Mouse (Mus musculus) liver, embryonic 13.5 days (tissue): ENCODE measurements at regions not wholly inside any gene's neighbourhood (a gene's known extent, or its start where the extent isn't known, plus 50 kb on each side); places are given as distances from the start of the nearest gene placed in this dataset.

ENCODE experiments used
- ATAC-seq: fragments of 200-750 bp; cut with Nextera tagmentation; 2 replicates; pipeline ENCODE4 v1.8.0; 2017; ENCODE audit warnings: low read depth, mild to moderate bottlenecking, moderate number of reproducible peaks, moderate library complexity
- DNase-seq: peaks from one replicate; pipeline ENCODE4 v3.0.0; 2022
- H3K27ac ChIP-seq: fragments of 300-500 bp; sonication (generic); 2 replicates; pipeline ENCODE4 v1.5.1; 2015; ENCODE audit warnings: moderate library complexity, mild to moderate bottlenecking, inconsistent platforms
- H3K27me3 ChIP-seq: fragments of 300-500 bp; sonication (generic); 2 replicates; pipeline ENCODE4 v1.6.1; 2015; ENCODE audit warnings: mild to moderate bottlenecking, inconsistent platforms
- H3K36me3 ChIP-seq: fragments of 300-500 bp; sonication (generic); 2 replicates; pipeline ENCODE4 v1.6.1; 2015; ENCODE audit warnings: mild to moderate bottlenecking, inconsistent platforms
- H3K4me1 ChIP-seq: fragments of 300-500 bp; sonication (generic); replicated peaks from 2 replicates; pipeline ENCODE4 v1.6.1; 2015; ENCODE audit warnings: inconsistent platforms
- H3K4me2 ChIP-seq: fragments of 300-500 bp; sonication (generic); 2 replicates; pipeline ENCODE4 v1.6.1; 2015; ENCODE audit warnings: inconsistent platforms, mild to moderate bottlenecking, moderate library complexity
- H3K4me3 ChIP-seq: fragments of 300-500 bp; sonication (generic); replicated peaks from 2 replicates; pipeline ENCODE4 v1.5.1; 2015; ENCODE audit warnings: mild to moderate bottlenecking, inconsistent platforms
- H3K9ac ChIP-seq: fragments of 300-500 bp; sonication (generic); 2 replicates; pipeline ENCODE4 v1.6.1; 2015; ENCODE audit warnings: mild to moderate bottlenecking, inconsistent platforms
- H3K9me3 ChIP-seq: fragments of 300-500 bp; sonication (generic); replicated peaks from 2 replicates; pipeline ENCODE4 v1.6.1; 2016; ENCODE audit warnings: inconsistent platforms
- WGBS: fragments of 180-500 bp; shearing (Covaris S2); methylation state at CpG from one replicate; pipeline ENCODE4 v1.1.7; 2015; ENCODE audit not compliant: insufficient replicate concordance; 5-methylcytosine and 5-hydroxymethylcytosine counted together

- Histone ChIP-seq H3K9ac (no peak overlapping the region), H3K27me3 (peaks cover 2% of the 10 kb centered on the region; the same call in 1 of the 2 replicates), H3K27ac (no peak overlapping the region), H3K4me2 (no peak overlapping the region), H3K9me3 (no peaks in the 10 kb centered on the region), H3K4me1 (no peaks in the 10 kb centered on the region), H3K36me3 (no peaks in the 10 kb centered on the region), H3K4me3 (no peak overlapping the region)
- no peak for ATAC-seq
- DNase-seq, result no peak
Observed at GRCm38 (mm10) chr12:46393769-46394168, 425.0 kb downstream of the Nova1 start.

GRCm38 (mm10) chr12:46378914-46379313 lies 439.8 kb downstream of the Nova1 start:
- Histone ChIP-seq H3K27ac (no peak overlapping the region), H3K9ac (no peak overlapping the region), H3K36me3 (no peaks in the 10 kb centered on the region), H3K9me3 (no peaks in the 10 kb centered on the region), H3K4me3 (no peak overlapping the region), H3K27me3 (no peaks in the 10 kb centered on the region), H3K4me2 (no peak overlapping the region), H3K4me1 (no peaks in the 10 kb centered on the region)
- DNase-seq (no peak), ATAC-seq (no peak)

- no peaks in the 10 kb centered on the region for H3K4me1 ChIP-seq
- H3K4me2 ChIP-seq, result no peak overlapping the region
- ATAC-seq (no peak), DNase-seq (no peak)
- no peaks in the 10 kb centered on the region for H3K36me3 ChIP-seq
- H3K9ac ChIP-seq, result no peak overlapping the region
- H3K9me3 ChIP-seq, result no peaks in the 10 kb centered on the region
- WGBS, result 58% methylated on average over 3 of the region's 3 CpGs
- no peaks in the 10 kb centered on the region for H3K27me3 ChIP-seq
- no peak overlapping the region for H3K4me3 ChIP-seq
- no peak overlapping the region for H3K27ac ChIP-seq
Observed at GRCm38 (mm10) chr12:46371747-46372146, 447.0 kb downstream of the Nova1 start.

- H3K9ac ChIP-seq, result no peak overlapping the region
- H3K36me3 ChIP-seq, result no peaks in the 10 kb centered on the region
- no peak for DNase-seq
- H3K4me2 ChIP-seq, result no peak overlapping the region
- H3K4me3 ChIP-seq, result no peak overlapping the region
- no peaks in the 10 kb centered on the region for H3K4me1 ChIP-seq
- H3K9me3 ChIP-seq, result no peaks in the 10 kb centered on the region
- no peak overlapping the region for H3K27ac ChIP-seq
- 54% methylated on average over 1 of the region's 1 CpGs for WGBS
- no peak for ATAC-seq
- H3K27me3 ChIP-seq, result no peaks in the 10 kb centered on the region
Observed at GRCm38 (mm10) chr12:46333376-46333775, 485.4 kb downstream of the Nova1 start.

- no peak overlapping the region for H3K27ac ChIP-seq
- no peak overlapping the region for H3K9ac ChIP-seq
- WGBS, result 50% methylated on average over 1 of the region's 1 CpGs
- DNase-seq, result no peak
- H3K4me2 ChIP-seq, result no peak overlapping the region
- no peak for ATAC-seq
- no peaks in the 10 kb centered on the region for H3K9me3 ChIP-seq
- H3K4me1 ChIP-seq, result no peaks in the 10 kb centered on the region
- H3K27me3 ChIP-seq, result no peaks in the 10 kb centered on the region
- H3K4me3 ChIP-seq, result no peak overlapping the region
- H3K36me3 ChIP-seq, result no peaks in the 10 kb centered on the region
Observed at GRCm38 (mm10) chr12:46327865-46328264, 490.9 kb downstream of the Nova1 start.

- Histone ChIP-seq H3K9me3 (no peaks in the 10 kb centered on the region), H3K9ac (no peak overlapping the region), H3K27me3 (no peaks in the 10 kb centered on the region), H3K4me1 (no peaks in the 10 kb centered on the region), H3K27ac (no peak overlapping the region), H3K36me3 (no peaks in the 10 kb centered on the region), H3K4me3 (no peak overlapping the region), H3K4me2 (no peak overlapping the region)
- ATAC-seq, result no peak
- DNase-seq, result no peak
- WGBS, result 37% methylated on average over 3 of the region's 3 CpGs
Observed at GRCm38 (mm10) chr12:46323276-46323675, 495.5 kb downstream of the Nova1 start.

GRCm38 (mm10) chr12:46303136-46303797 lies 515.5 kb downstream of the Nova1 start:
- H3K4me2 ChIP-seq, result no peak overlapping the region
- WGBS, result 61% methylated on average over 5 of the region's 5 CpGs
- H3K4me1 ChIP-seq, result no peaks in the 10 kb centered on the region
- no peak overlapping the region for H3K4me3 ChIP-seq
- DNase-seq (no peak), ATAC-seq (no peak)
- H3K27ac ChIP-seq, result no peak overlapping the region
- H3K36me3 ChIP-seq, result no peaks in the 10 kb centered on the region
- no peak overlapping the region for H3K9ac ChIP-seq
- no peaks in the 10 kb centered on the region for H3K9me3 ChIP-seq
- H3K27me3 ChIP-seq, result no peaks in the 10 kb centered on the region

- H3K27ac ChIP-seq, result no peak overlapping the region
- H3K9me3 ChIP-seq, result no peaks in the 10 kb centered on the region
- no peak overlapping the region for H3K4me2 ChIP-seq
- no peak overlapping the region for H3K9ac ChIP-seq
- DNase-seq, result no peak
- H3K36me3 ChIP-seq, result no peaks in the 10 kb centered on the region
- WGBS, result 71% methylated on average over 5 of the region's 5 CpGs
- H3K27me3 ChIP-seq, result no peaks in the 10 kb centered on the region
- no peaks in the 10 kb centered on the region for H3K4me1 ChIP-seq
- ATAC-seq, result no peak
- no peak overlapping the region for H3K4me3 ChIP-seq
Observed at GRCm38 (mm10) chr12:46298926-46299325, 519.8 kb downstream of the Nova1 start.

GRCm38 (mm10) chr12:46284519-46284918 lies 534.2 kb downstream of the Nova1 start:
- ATAC-seq, result no peak
- no peaks in the 10 kb centered on the region for H3K9me3 ChIP-seq
- no peaks in the 10 kb centered on the region for H3K27me3 ChIP-seq
- no peaks in the 10 kb centered on the region for H3K36me3 ChIP-seq
- no peak overlapping the region for H3K4me2 ChIP-seq
- H3K4me3 ChIP-seq, result no peak overlapping the region
- no peak overlapping the region for H3K9ac ChIP-seq
- WGBS, result 57% methylated on average over 3 of the region's 3 CpGs
- H3K4me1 ChIP-seq, result no peaks in the 10 kb centered on the region
- H3K27ac ChIP-seq, result no peak overlapping the region
- DNase-seq, result no peak

- Histone ChIP-seq H3K27me3 (no peaks in the 10 kb centered on the region), H3K9me3 (no peaks in the 10 kb centered on the region), H3K27ac (no peak overlapping the region), H3K36me3 (no peaks in the 10 kb centered on the region), H3K4me3 (no peak overlapping the region), H3K9ac (no peak overlapping the region), H3K4me1 (no peaks in the 10 kb centered on the region), H3K4me2 (no peak overlapping the region)
- WGBS, result 57% methylated on average over 1 of the region's 1 CpGs
- no peak for DNase-seq
- ATAC-seq, result no peak
Observed at GRCm38 (mm10) chr12:46248402-46249018, 570.2 kb downstream of the Nova1 start.

- Histone ChIP-seq H3K27me3 (no peaks in the 10 kb centered on the region), H3K36me3 (no peaks in the 10 kb centered on the region), H3K4me2 (no peak overlapping the region), H3K4me3 (no peak overlapping the region), H3K27ac (no peak overlapping the region), H3K9me3 (no peaks in the 10 kb centered on the region), H3K9ac (no peak overlapping the region), H3K4me1 (no peaks in the 10 kb centered on the region)
- no peak for DNase-seq
- WGBS, result 62% methylated on average over 3 of the region's 3 CpGs
- ATAC-seq, result no peak
Observed at GRCm38 (mm10) chr12:46244925-46245324, 573.8 kb downstream of the Nova1 start.

GRCm38 (mm10) chr12:46232359-46232758 lies 586.4 kb downstream of the Nova1 start:
- H3K9ac ChIP-seq, result no peak overlapping the region
- H3K4me3 ChIP-seq, result no peak overlapping the region
- no peak overlapping the region for H3K27ac ChIP-seq
- H3K4me1 ChIP-seq, result no peaks in the 10 kb centered on the region
- H3K36me3 ChIP-seq, result no peaks in the 10 kb centered on the region
- ATAC-seq (no peak), DNase-seq (no peak)
- H3K27me3 ChIP-seq, result no peaks in the 10 kb centered on the region
- WGBS, result 75% methylated on average over 4 of the region's 4 CpGs
- no peak overlapping the region for H3K4me2 ChIP-seq
- no peaks in the 10 kb centered on the region for H3K9me3 ChIP-seq
